Mouse (Mus musculus): ENCODE results near the gene Slc6a16.

DNA sequence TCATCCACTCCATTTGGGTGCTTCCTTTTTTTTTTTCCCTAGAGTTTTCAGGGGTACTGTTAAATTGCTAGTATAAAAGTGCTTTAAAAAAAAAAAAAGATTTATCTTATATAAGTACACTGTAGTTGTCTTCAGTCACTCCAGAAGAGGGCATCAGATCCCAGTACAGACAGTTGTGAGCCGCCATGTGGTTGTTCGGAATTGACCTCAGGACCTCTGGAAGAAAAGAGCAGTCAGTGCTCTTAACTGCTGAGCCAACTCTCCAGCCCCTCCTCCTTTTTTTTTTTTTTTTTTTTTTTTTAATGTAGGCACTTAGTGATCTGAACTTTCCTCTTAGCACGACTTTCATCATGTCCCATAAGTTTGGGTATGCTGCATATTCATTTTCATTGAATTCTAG, 6.8 kb downstream of the Slc6a16 start:
- peak; percentile 7 for TF ChIP-seq CTCF (IDR thresholded peaks at IDR 0.05; ENCODE audit: low read depth, low read length)
- no peak for TF ChIP-seq EP300 (IDR thresholded peaks at IDR 0.05; ENCODE audit: insufficient read depth, low read depth, low read length)

All from ES-Bruce4 (cell line).